Mouse (Mus musculus): ENCODE data around the gene 1700010I14Rik.

DNA sequence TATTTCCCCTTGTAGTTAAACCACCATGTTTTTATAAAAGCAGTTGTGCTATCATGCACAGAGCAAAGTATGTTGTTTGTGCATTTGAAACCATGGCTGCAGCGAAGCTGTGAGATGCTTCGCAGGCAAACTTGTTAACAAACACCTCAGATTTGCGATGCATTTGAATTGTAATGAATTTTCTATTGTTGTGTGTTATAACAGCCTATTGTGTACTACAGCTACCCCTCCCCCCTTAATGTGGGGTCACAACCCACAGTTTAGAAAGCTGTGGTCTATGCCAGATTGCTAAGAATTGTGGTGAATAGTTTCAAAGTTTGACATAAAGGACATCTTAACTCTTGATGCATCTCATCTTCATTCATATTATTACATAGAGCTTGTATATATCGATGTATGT is 27.7 kb upstream of the 1700010I14Rik start:
- TF ChIP-seq CTCF (IDR thresholded peaks at IDR 0.05; ENCODE audit: low read depth) (no peak), EP300 (IDR thresholded peaks at IDR 0.05; ENCODE audit: low read depth) (no peak)

All from liver, embryonic 14.5 days (tissue).